Mouse (Mus musculus) megakaryocyte, embryonic 14.5 days (primary cell): ENCODE measurements at regions not wholly inside any gene's neighbourhood (a gene's known extent, or its start where the extent isn't known, plus 50 kb on each side); places are given as distances from the start of the nearest gene placed in this dataset.

Experiments used
- FLI1 ChIP-seq: IDR thresholded peaks from 2 replicates; pipeline ENCODE4 v1.6.1; 2012; ENCODE audit warnings: low read length, inconsistent platforms, mixed read lengths
- GATA1 ChIP-seq: IDR thresholded peaks from 3 replicates; pipeline ENCODE4 v1.6.1; 2012; ENCODE audit warnings: mixed read lengths, low read length, inconsistent platforms, borderline replicate concordance

- TF ChIP-seq GATA1, result no peak
- no peak for TF ChIP-seq FLI1
These were observed 288.3 kb upstream of the Mctp2 start for GRCm38 (mm10) chr7:72594741-72595140.
